Mouse (Mus musculus) regulatory T cell (primary cell): ENCODE results near the gene Mill1.
"Not testable (repeated sequence)": the region's sequence is repeated elsewhere in the genome, so short reads cannot be mapped to it uniquely, and the experiment has no call there.

ENCODE experiments used
- in situ Hi-C: fragments of 300-600 bp; cut with MboI, MseI; formaldehyde crosslinking; loops from one replicate; pipeline ENCODE4 v1.15.1; 2025; ENCODE audit warnings: high pct_unique_total_duplicates

The Mill1 gene

DNA sequence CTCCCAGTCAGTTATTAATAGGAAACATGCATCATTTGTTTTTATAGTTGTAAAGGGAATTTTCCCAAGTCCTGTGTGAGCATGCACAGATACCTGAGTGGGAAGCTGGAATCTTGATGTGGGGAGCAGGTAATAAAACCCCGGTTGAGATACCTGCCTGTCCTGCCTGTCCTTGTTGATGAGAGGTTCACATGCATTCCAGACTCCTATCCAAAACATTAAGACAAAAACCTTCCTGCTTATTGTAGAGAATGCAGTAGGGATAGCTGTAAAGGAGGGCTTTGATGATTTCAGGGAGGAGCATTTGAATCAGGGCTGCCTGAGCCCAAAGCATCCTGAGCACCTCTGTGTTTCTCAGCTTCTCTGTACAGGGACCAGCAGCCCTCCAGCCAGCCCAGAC lies at the start of gene Mill1:
TSS of gene Mill1 (plus strand) at position 301 of the 400 bp plus-strand sequence.
- in situ Hi-C loops = no loop called here

DNA sequence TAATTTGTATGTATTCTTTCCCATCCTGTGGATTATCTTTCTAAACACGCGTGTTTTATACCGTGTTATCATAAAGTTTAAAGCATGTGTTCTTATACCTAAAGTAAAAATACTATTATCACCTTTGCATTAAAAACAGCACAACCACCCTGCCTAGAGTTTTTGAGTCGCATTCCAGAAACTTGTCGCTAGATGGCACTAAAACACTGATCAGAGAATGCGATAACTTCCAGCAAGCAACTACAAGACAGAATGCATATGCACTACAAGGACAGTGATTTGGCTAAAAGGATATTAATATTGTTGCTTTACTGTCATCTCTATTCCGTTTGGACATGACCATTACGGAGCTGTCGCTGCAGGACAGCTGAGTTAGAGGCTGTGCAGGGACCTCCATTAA lies 34.2 kb upstream of the Mill1 start:
- in situ Hi-C loops = loop anchor here (25.0 kb wide), 2 partner anchors 476 to 651 kb away; partner anchors contain the start of genes Pglyrp1 and Psg20

DNA sequence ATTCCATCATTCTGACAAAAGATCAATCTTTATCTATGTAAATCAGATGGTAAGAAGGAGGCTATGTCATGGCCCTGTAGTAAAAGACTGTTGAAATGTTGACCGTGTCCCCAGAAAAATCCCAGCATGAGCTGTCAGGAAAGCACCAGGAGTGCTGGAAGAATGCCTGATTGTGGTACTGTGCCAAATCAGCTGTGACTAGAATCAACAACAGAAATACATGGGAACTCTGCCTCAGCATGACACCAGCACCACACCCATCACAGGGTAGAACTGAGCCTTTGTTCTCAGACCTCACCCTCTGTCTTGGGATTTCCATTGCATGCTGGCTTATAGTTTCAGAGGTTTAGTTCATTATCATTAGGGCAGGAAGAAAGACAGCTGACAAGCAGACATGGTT lies 30.4 kb upstream of the Mill1 start:
- in situ Hi-C loops = loop anchor here (25.0 kb wide), 2 partner anchors 473 to 648 kb away; partner anchors contain the start of genes Pglyrp1 and Psg20

DNA sequence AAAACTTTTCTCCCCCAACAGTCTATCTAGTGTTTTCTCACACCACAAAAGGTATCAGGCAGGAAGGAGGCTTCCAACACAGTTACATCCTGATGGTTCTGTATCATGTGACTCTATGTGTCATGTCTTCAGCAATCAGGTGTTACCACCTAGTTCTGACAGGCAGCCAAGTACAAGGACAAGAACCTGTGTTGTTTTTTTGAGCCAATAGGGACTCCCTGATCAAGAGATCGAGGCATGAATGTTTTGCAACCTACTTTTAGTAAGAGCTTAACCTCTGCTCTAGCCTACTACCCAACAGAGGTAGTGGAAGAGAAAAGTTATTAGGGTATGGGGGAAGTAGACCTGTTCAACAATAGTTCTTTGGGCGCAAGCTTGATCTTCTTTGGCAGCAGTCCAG lies 6.6 kb upstream of the Mill1 start:
- in situ Hi-C loops = no loop called here

DNA sequence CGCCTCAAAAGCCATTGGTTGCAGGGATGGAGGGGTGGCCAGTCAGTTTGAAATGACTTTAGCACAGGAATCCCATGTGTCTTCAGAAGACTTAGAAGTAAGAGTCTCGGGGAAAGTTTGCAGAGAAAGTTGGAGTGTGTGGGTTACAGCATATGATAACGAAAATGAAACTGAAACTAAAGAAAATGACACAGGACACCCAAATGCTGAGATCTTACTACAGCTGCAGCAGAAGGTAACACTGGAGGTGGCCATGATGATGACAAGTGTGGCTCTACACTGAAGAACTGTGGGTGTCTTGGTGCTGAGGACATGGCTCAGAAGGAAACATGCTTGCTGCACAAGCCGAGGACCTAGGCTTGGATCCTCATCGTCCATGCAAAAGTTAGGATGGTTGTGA lies 3.9 kb upstream of the Mill1 start:
- in situ Hi-C loops = no loop called here

DNA sequence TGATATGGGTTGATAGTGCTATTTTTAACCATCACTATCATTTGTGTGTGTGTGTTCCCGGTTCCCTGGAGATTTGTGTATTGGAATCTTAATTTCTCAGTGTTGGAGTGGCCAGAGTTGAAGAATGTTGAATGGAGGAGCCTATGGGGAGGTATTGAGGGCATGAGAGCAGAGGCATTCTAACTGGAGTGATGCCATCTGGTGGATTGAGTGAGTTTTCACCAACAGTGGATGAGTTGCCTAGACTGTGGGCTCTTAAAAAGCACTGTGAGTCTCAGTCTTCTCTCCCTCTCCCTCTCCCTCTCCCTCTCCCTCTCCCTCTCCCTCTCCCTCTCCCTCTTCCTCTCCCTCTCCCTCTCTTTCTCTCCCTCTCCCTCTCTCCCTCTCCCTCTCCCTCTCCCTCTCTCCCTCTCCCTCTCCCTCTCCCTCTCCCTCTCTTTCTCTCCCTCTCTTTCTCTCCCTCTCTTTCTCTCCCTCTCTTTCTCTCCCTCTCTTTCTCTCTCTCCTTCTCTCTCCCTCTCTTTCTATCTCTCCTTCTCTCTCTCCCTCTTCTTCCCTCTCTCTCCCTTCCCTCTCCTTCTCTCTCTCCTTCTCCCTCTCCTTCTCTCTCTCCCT lies 1.1 kb upstream of the Mill1 start:
- in situ Hi-C loops = not testable (repeated sequence)

DNA sequence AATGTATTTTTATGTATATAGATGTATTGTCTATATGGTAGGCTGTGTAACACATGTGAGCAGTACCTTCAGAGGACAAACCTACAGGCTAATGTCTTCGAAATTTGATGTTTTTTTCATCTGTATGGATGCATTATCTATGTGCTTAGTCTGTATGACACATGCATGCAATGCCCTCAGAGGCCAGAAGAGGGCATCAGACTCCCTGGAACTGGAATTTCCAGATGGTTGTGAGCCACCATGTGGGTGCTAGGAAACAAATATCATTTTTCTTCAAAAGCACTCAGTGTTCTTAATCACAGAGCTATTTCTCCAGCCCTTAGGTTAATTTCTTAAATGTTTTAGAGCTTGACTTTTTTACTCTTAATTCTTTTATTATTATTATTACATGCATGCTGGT lies 15.1 kb downstream of the Mill1 start:
- in situ Hi-C loops = no loop called here

DNA sequence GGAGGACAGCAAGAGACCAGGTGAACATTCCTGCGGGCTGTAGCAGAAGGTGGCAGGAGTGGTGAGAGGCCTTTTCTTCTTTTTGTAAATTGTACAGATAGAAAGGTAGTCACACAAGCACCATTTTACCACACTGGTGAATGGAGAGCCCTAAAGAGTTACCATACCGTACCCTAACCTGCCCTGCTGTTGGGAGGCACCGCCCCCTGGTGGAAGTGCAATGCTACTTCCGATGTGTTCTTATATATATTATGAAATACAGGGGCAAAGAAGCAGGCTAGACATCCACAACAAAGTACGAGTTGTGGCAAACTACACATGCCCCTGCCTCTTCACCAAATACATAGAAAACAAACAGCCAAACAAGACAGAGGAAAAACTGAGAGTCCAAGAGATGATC lies 19.9 kb downstream of the Mill1 start:
- in situ Hi-C loops = no loop called here
